Mouse (Mus musculus) left cerebral cortex, adult 8-10 months (tissue): ENCODE measurements around the gene Capza1. TPM values are rescaled to one million over a fixed set of nuclear protein-coding genes. Genes with fewer than 3 reads are reported as not detected.
"Not testable (repeated sequence)": the region's sequence is repeated elsewhere in the genome, so short reads cannot be mapped to it uniquely, and the experiment has no call there.

ENCODE experiments used
- DNase-seq, 2 experiments: peaks; one replicate each; pipeline ENCODE4 v3.0.0; 2022; ENCODE audit warnings: low spot score in 2 of 2
- total RNA-seq, 4 experiments: library from RNA; stranded (reverse); gene quantifications; 2 replicates each; pipeline ENCODE4 v1.2.4; 2022

Capza1 gene
- 10 to 100 TPM; 26.1 to 41.8 (median 33.4) TPM for total RNA-seq

DNA sequence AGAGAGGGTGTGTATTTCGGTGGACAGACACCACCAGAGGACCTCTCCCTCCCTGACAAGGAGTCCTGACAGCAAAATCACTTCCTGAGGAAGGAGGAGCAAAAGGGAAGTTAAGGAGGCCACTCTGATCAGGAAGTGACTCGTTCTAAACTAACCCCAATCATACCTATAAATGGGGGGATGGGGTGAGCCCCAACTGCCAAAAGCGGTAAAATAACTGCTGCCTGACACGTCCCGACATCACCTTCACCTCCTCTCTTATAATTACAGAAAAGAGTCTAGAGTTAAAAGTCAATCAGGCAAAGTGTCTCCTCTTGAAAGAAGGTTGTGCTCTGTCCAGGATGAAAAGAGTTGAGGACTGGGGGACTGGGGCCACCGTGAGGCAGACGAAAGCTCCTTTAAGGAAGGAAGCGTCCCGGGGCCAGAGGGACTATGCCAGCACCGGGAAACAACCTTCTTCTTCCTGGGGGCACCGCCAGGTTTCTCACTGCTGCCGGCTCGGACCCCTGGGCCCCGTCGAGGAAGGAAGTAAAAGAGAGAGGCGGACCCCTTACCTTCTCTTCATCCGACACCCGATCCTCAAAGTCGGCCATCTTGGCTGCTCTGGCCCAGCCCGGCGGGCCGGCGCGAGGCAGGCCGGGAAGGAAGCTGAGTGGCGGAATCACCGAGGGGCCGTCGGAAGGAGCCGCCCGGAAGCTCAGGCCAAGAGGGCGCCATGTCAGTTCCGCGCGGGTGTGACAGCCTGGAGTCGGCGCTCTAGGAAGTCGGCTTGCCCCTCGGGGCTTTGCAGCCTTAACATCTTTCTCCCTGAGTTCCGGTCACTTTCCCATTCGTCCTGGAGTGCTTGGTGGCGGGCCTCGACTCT, at the start of gene Capza1, which contains the start of gene St7l:
Gene Capza1 (minus strand): TSS at position 720 of the 865 bp plus-strand sequence.
Gene St7l (plus strand): TSS at position 220 of the 865 bp plus-strand sequence.
- peak; percentile 69 to 85 for DNase-seq

DNA sequence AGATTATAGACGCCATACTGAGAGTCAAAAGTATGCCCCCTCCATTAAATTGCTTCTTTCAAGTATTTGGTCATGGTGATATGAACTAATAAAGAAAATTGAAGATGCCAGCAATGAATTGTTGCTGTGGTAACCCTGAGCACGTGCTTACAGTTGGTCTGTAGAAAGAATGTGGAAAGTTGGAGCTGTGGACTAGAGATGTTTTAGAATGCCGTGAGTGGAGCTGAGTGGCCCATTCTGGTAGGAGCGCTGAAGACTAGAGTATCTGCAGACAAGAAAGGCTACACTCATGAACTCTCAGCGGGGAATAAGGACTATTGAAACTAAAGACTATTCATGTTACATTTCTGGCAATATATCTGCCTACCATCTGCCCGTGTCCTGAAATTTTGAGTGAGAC, 44.9 kb upstream of the Capza1 start:
- DNase-seq, result no peak

DNA sequence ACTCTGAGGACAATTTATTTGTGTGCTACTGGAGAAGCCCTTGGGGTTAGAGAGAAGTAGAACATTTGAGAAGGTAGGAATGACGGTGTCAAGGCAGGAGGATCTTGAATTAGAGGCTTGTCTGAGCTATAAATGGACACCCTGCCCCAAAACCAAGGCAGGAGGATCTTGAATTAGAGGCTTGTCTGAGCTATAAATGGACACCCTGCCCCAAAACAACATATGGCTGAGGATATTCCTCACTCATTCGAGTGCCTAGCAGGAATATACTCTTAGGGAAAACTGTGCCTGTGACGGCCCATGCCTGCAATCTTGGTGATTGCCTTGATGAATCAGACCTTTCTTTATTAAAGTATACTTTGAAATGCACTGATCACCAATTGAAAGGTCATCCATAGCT, 41.7 kb upstream of the Capza1 start:
- peak in 1 of 2 experiments; percentile 44 for DNase-seq

DNA sequence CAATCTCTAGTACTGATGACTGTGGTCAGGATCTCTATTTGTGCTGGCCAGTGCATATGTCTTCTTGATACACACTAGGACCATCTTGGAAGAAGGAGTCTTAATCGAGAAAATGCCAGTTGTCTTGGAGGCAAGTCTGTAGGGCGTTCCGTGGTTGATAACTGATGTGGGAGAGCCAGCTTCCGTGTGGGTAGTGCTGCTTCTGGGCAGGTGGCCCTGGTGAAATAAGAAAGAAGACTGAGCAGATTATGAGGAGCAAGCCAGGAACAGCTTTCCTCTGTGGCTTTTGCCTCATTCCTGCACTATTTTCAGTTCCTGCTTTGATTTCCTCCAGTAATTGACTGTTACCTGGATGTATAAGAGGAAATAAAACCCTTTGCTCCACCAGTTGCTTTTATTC, 41.1 kb upstream of the Capza1 start:
- peak in 1 of 2 experiments; percentile 21 for DNase-seq

DNA sequence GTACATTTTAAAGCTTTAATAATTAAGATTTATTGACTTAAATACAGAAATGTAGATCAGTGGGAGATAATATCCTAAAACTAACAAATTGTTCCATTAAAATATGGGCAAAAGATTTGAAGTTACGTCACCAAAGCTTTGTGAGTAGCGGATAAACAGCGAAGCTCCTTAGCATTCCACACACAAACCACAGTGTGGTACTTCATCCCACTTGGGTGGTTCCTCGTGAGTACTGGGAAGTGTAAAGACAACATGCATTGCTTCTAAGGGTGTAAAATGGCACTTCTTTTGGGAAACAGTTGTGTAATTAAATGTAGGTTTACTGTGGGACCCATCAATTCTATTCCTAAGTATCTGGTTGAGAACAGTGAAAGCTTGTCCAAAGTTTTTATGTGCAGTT, 36.8 kb upstream of the Capza1 start:
- DNase-seq, result no peak

DNA sequence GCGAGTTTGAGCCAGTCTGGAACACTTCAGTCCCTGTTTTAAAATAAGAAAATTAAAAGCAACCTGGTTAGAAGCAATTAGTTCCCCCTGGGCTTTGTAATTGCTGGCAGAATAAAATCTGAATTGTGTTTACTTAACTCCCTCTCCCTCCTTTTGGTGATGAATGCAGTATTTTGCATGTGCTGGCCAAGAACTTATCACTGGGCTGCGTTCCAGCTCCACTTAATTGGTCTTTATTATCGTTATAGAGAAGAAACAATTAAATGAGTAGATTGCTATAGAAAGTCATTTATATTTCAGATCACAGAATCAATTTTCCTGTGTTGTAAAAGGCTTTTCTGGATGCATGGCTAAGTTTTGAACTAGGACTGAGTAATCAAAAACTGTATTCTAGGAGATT, 31.8 kb upstream of the Capza1 start:
- DNase-seq, result no peak

DNA sequence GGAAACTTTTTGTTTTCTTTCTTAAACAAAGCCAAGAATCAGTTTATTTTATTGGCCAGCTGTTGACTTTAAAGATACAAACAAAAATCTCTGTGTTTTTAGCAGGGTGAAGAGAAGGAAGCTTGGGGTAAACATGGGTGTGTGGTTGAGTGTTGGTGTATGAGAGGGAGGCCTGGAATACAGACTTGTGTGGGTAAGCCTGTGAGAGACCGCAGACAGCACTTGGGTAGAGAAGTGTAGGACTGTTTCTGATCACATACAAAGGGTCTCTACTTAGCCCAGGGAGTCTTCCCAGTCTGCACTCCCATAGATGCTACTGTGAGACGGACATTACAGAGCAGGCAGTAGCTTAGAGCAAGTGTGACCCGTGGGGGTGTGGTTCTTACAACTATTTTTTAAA, 24.3 kb upstream of the Capza1 start:
- no peak for DNase-seq

DNA sequence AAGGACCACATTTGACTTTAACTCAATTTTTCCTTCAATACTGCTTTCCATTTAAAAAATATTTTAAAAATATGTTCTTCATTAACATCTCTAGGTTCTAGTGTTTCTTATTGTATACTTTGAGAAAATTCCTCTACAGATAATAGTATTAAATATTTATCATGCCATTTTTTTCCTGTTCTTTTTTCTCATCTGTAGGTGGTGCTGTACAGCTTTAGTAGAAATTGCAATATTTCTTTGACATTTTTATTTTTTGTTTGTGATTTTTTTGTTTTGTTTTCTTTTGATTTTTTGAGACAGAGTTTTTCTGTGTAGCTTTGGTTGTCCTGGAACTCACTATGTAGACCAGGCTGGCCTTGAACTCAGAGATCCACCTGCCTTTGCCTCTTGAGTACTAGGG, 5.3 kb upstream of the Capza1 start:
- no peak for DNase-seq

DNA sequence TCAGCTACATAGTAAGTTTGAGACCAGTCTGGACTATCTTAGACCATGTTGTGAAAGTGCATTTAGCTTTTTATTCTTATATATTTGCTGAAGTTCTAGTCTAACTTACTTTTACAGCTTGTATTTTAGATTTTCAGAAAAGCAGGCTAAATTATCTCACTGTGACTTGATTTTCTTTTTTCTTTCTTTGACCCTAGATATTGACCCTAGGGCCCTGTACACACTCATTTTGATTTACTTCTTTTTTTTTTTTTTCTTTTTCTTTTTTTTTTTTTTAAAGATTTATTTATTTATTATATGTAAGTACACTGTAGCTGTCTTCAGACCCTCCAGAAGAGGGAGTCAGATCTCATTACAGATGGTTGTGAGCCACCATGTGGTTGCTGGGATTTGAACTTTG, 2.4 kb upstream of the Capza1 start:
- not testable (repeated sequence) for DNase-seq

DNA sequence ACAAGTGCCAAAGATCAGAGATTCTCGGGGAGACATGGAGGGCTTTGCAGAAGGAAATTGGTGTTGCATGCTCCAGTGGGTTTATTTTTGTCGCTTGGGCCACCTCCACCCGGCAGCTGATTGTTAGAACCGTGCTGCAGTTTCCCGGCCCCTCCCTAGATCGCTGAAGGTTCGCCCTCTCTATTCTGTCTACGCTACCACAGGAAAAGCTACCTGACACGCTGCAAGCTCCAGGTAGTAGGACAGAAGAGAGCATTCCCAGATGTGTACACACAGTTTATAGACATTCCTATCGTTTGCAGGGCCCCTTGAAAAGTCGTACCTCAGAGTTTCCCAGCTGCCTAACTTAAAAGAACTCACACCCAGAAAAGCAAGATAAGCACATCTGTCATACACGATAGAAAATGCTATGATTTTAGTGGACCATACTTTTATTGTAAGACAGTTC, 1.1 kb upstream of the Capza1 start:
- DNase-seq, result no peak

DNA sequence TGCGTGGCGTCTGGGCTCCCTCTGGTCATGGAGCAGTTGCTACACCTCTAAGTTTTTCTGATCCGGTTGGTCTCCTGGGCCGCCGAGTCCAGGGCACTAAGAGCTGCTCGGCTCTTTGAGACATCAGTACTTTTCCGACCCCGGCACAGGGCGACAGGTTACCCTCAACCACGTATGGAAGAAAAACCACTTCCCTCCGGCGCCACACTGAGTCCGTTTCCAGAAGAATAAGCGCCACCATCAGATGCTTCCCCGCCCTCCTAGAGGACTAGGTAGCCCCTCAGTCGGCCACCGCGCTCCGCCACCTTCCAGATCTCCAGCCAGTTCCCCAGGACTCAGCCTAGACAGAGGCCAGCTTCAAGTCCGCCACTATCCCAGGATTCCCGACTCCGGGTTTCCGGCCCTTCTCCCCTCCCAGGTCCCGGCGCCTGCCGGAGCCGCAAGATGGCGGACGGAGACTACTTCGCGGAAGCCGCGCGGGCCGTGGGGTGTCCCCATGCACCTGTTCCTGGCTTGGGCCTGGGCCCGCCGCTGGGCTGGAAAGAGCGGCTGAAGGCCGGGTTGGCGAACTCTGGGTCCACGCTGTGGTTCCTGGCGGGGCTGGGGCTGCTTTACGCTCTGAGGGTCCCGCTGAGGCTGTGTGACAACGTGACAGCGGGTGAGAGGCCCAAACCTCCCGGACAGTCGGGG, 491 bp upstream of the Capza1 start:
- peak; percentile 77 to 83 for DNase-seq

DNA sequence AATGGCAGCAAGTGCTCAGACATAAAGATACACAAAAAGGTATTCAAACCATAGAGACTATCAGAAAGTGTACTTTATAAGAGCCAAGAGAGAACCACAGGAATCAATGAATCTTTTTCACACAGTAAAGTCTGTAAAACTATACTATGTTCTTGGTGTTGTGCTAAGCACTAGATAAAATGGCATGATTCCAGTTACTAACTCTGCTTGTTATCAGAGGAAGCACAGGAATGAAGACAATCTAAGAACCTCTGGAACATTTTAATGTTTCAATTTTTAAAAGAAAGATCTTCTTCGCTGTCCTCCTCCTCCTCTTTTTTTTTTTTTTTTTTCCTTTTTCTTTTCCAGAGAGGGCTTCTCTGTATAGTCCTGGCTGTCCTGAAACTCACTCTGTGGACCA, 5.7 kb downstream of the Capza1 start:
- DNase-seq, result no peak

DNA sequence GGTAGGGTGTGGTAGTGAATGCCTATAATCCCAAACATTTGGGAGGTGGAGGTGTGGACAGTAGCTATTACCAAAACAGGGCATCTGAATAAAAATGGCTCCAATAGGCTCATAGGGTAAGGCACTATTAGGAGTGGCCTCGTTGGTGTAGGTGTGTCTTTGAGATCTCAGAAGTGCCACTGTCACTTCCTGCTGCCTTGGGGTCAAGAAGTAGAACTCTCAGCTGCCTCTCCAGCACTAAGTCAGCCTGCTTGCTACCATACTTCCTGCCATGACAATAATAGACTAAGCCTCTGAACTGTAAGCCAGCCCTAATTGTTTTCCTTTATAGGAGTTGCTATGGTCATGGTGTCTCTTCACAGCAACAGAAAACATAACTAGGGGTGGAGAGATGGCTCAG, 8.2 kb downstream of the Capza1 start:
- DNase-seq, result no peak

DNA sequence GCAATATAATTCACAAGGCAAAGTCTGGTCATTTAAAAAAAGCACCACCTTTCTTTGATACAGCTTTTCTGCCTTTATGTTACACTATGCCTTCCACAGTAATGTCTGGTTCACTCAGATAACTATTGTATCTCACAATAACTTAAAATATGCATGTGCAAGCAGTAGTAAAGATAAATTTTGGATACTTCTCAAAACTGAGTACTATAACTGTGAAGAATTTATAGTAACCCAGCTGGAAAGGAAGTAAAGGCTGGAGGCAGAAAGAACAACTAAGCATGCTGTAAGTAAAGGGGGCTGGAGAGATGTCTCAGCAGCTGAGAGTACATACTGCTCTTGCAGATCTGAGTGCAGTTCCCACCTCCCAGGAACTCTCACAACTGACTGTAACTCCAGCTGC, 9.4 kb downstream of the Capza1 start:
- no peak for DNase-seq

DNA sequence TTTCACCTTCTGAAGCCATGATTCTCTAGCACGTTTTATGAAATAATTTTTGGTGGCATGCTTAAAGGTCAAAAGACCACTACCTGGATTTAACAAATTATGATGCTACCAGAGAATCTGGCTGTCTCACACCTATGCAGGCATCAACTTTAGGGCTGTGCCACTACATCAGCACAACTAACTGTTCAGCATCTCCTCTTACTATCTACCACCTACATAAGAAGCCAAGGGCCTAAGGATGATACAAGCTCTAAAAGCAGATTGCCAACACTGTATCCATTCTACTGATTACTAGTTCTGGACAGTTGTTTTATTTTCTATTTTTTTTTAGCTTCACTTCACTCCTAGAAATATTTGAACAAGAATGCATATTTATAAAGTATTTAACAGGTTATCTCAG, 9.8 kb downstream of the Capza1 start:
- DNase-seq, result no peak

DNA sequence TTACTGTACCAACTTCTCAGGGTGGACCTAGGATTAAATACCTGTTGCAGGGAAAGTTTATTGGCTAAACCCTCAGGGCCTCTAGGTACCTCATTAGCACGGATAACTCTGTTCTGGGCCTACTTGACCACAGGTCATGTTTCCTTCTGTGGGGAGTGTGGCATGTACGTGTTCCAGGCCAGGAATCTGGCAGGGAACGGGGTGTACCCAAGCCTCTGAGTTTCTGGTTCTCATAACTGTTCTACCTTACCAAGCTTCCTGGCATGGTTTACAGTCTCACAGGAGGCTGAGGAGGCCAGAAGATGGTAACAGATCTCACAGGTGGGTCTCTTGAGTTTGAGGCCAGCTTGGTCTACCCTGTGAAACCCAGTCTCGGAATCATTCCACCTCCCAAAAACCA, 17.7 kb downstream of the Capza1 start:
- no peak for DNase-seq

DNA sequence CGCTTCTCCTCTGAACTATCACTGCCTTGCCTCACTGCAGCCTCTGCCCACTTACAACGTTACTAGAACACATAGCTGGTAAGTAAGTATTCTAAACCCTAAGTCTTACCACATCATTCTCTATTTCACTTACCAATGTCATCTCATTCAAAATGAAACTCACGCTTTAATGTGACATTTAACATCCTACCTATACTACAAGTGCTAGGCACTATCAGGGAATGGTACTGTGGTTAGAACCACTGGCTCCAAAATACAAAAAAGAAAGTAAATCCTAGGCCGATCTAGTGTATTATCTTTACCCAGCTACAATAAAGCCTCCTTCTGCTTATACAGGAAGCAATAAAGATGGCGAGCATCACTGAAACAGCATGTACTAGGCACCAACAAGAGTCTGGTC, 23.3 kb downstream of the Capza1 start:
- no peak for DNase-seq

DNA sequence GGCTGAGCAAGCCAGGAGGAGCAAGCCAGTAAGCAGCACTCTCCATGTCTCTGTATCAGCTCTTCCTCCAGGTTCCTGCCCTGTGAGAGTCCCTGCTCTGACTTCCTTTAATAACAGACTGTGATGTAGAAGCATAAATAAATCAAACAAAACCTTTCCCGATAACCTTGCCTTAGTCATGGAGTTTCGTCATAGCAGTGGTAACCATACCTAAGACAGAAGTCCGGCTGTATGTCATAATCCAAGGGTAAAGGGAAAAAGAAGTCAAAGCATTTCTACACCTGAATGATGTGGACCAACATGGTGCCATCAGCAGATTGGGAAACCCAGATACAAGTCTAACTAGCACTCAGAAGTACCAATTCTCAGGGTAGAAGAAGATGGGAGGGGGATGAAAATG, 28.5 kb downstream of the Capza1 start:
- DNase-seq, result no peak

DNA sequence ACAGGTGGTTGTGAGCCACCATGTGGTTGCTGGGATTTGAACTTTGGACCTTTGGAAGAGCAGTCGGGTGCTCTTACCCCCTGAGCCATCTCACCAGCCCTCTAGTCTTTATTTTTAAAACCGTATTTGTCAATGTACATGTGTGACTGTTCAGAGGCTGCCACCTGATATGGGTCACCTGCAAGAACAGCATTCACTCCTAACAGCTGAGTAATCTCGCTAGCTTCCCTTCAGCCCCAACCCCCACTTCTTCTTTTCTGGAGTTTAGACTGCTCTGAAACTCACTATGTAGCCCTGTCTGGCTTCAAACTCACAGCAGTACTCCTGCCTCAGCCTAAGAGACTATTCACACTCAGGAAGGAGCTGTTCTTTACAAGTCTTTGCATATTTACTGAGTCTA, 41.9 kb downstream of the Capza1 start:
- no peak for DNase-seq

DNA sequence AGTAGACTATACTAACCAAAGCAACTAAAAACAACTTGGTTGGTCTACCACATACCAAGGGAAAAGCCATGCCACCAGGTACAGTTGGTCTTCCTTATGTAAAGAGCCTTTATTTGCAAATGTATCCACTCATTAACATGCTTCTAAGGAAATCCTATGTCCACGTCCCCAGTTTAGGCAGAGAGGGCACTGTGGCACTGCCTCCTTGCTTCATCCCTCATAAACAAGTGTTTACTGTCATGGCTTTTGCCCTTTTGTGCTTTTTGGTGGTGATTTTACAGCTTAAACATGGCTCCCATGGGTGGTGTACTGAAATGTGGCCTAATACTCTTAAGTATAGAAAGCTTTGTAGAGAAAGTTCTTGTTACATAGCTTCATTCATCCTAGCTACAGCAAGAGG, 43.9 kb downstream of the Capza1 start:
- DNase-seq, result no peak

DNA sequence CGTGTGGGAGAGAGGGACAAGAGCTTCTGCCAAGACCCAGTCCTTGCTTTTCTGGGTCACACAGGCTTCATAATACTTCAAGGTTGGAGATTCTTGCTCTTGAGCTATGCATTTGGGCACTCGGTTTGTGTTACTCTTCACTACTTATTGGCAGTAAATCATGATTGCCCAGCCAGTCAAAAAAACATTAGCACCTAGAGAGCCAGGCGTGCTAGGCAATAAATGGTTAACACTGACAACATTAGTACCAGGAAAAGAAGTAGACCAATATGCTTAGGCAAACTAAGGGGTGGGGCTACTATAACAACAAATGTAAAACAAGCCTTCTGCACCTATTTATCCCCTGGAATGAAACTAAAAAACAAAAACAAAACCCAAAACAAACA, 45.6 kb downstream of the Capza1 start:
- no peak for DNase-seq

DNA sequence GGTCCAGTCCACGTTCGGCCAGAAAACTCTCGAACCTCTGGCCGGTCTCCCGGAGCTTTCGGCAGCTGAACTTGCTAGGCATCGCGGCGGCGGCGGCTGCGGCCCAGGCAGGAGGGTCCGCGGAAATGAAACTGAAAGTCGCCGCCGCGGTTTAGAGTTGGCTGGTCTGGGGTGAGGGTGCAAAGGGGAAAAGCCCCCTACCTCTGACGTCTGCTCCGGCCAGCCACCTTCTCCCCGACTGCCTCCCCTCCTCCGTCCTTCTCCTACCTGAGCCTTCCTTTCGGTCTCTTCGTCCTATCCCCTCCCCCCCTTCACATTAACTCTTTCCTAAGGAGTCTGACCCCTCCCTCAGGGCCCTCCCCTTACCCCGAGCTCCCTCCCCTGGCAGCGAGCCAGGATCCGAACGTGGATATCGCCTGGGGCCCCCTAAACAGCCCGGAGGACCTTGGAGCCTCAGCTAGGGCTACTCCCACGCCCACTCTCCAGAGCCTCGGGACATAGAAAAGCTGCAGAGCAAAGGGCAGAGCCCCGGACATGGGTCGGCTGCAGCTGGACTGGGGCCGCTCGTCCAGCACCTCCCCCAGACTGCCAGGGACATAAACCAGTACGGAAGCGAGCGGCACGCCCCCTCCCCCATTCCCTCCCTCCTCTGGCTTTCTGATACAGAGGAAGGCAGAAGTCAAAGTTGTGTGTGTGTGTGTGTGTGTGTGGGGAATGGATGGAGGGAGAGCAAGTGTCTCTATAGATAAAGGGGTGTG, 46.1 kb downstream of the Capza1 start, which contains the start of gene Mov10:
Gene Mov10 (minus strand): TSS at position 573 of the 758 bp plus-strand sequence.
- peak in 1 of 2 experiments; percentile 22 for DNase-seq
